Mouse (Mus musculus) myocyte (in vitro differentiated cells): ENCODE results near the gene Gm8660. TPM values are rescaled to one million over a fixed set of nuclear protein-coding genes. Genes with fewer than 3 reads are reported as not detected.
"Not testable (repeated sequence)": the region's sequence is repeated elsewhere in the genome, so short reads cannot be mapped to it uniquely, and the experiment has no call there.

Source experiments
- H3K27me3 ChIP-seq: one replicate; pipeline ENCODE4 v1.6.1; 2011; ENCODE audit not compliant: control insufficient read depth, insufficient read depth, insufficient read length
- H3K36me3 ChIP-seq: one replicate; pipeline ENCODE4 v1.6.1; 2011; ENCODE audit not compliant: control insufficient read depth, insufficient read depth
- H3K4me2 ChIP-seq: one replicate; pipeline ENCODE4 v1.6.1; 2011; ENCODE audit warnings: low read depth, control low read depth
- H3K4me3 ChIP-seq: one replicate; pipeline ENCODE4 v1.5.1; 2011; ENCODE audit warnings: mild to moderate bottlenecking, control low read depth, moderate library complexity
- H3K79me2 ChIP-seq: one replicate; pipeline ENCODE4 v1.6.1; 2011; ENCODE audit not compliant: control insufficient read depth, insufficient read depth
- H3ac ChIP-seq: one replicate; pipeline ENCODE4 v1.6.1; 2011; ENCODE audit not compliant: control insufficient read depth, insufficient read length
- polyA plus RNA-seq: library from polyadenylated mRNA; unstranded; fragments of >200 nt; fragmentation: generic; extraction: Trizol; gene quantifications from one replicate; pipeline ENCODE4 v1.2.1, GENCODE M21; 2012; ENCODE audit warnings: missing spikeins

Gm8660 gene
- not detected for polyA plus RNA-seq

DNA sequence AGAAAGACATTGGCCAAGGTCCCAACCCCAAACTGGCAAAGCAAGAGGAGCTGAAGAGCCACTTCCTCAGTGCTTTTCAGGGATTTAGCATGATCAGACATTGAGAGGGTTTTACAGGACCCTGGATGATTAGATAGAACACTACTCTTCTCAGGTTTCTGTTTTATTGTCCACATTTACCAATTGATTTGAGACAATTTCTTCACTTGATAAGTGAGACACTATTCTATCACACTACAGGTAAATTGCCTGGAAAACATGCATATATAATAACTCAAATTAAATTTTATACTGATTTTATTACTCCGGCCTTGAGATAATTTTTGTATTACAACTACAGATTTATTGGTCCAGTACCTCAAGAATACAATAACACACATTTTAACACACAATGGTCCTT lies at the start of gene Gm8660:
Gene Gm8660 (minus strand): TSS at position 101 of the 400 bp plus-strand sequence.
- H3K36me3 ChIP-seq, H3K27me3 ChIP-seq, H3K79me2 ChIP-seq, H3K4me2 ChIP-seq, H3ac ChIP-seq, H3K4me3 ChIP-seq: not testable (repeated sequence)

DNA sequence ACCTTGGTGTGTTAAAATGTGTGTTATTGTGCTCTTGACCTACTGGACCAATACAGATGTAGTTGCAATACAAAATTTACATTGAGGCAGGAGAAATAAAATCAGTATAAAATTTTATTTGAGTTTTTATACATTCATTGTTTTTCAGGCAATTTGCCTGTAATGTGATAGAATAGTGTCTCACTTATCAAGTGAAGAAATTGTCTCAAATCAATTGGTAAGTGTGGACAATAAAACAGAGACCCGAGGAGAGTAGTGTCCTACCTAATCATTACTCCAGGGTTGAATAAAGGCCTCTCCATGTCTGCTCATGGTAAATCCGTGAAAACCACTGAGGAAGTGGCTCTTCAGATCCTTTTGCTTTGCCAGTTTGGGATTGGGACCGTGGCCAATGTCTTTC lies 42.4 kb upstream of the Gm8660 start, which contains the start of gene Vmn1r148:
Gene Vmn1r148 (plus strand): TSS at position 301 of the 400 bp plus-strand sequence.
- not testable (repeated sequence) for H3K27me3 ChIP-seq, H3K4me2 ChIP-seq, H3K4me3 ChIP-seq, H3K79me2 ChIP-seq, H3ac ChIP-seq, H3K36me3 ChIP-seq

DNA sequence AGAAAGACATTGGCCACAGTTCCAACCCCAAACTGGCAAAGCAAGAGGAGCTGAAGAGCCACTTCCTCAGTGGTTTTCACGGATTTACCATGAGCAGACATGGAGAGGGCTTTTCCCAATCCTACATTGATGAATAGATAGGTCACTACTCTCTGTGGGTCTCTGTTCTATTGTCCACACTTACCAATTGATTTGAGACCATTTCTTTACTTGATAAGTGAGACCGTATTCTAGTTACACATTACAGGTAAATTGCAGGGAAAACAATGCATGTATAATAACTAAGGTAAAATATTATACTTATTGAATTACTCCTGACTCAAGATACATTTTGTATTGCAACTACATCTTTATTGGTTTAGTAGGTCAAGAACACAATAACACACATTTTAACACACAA lies 41.2 kb downstream of the Gm8660 start, which contains the start of gene Gm4187:
Gene Gm4187 (minus strand): TSS at position 101 of the 400 bp plus-strand sequence.
- H3K27me3 ChIP-seq, H3K79me2 ChIP-seq, H3K4me3 ChIP-seq, H3ac ChIP-seq, H3K36me3 ChIP-seq, H3K4me2 ChIP-seq: not testable (repeated sequence)

Other genes with a start within 250 kb of the Gm8660 start
- gene Gm10666, start 236.3 kb downstream of the Gm8660 start, polyA plus RNA-seq, result not detected
- not detected for gene Vmn1r142, start 207.0 kb downstream of the Gm8660 start, polyA plus RNA-seq
- gene Vmn1r143, start 181.7 kb downstream of the Gm8660 start, polyA plus RNA-seq, result not detected
- gene Gm8653, start 169.8 kb downstream of the Gm8660 start, polyA plus RNA-seq, result not detected
- gene Gm8453, start 141.6 kb downstream of the Gm8660 start, polyA plus RNA-seq, result not detected
- not detected for gene Gm4187, start 41.3 kb downstream of the Gm8660 start, polyA plus RNA-seq
- not detected for gene Vmn1r148, start 42.5 kb upstream of the Gm8660 start, polyA plus RNA-seq
- not detected for gene Vmn1r149, start 67.2 kb upstream of the Gm8660 start, polyA plus RNA-seq
- gene Gm10665, start 93.0 kb upstream of the Gm8660 start, polyA plus RNA-seq, result not detected
- gene Vmn1r151, start 128.6 kb upstream of the Gm8660 start, polyA plus RNA-seq, result not detected
- not detected for gene Vmn1r152, start 151.9 kb upstream of the Gm8660 start, polyA plus RNA-seq
- not detected for gene Gm8677, start 163.8 kb upstream of the Gm8660 start, polyA plus RNA-seq
- gene Gm4201, start 194.3 kb upstream of the Gm8660 start, polyA plus RNA-seq, result not detected
- not detected for gene Gm4565, start 217.1 kb upstream of the Gm8660 start, polyA plus RNA-seq